Mouse (Mus musculus) lung, adult 2 months (tissue): Measurements from ENCODE around the gene Tra2a.

ENCODE experiments used
- CTCF ChIP-seq: fragments of 200-500 bp; IDR thresholded peaks from 2 replicates; pipeline ENCODE4 v1.5.1; 2011; ENCODE audit warnings: mild to moderate bottlenecking, low read length, control low read depth; ENCODE audit not compliant: insufficient read depth
- POLR2A ChIP-seq: fragments of 200-500 bp; IDR thresholded peaks from 2 replicates; pipeline ENCODE4 v1.6.1; 2011; ENCODE audit warnings: low read depth, mild to moderate bottlenecking, control low read depth, low read length, borderline replicate concordance; ENCODE audit errors: extremely low read depth

GRCm38 (mm10) chr6:49269923-49270322 is 6.1 kb upstream of the Tra2a start:
- TF ChIP-seq CTCF (no peak), POLR2A (no peak)
